ENCODE assay signal across 18 mouse cellular contexts in the genomic region with DNA sequence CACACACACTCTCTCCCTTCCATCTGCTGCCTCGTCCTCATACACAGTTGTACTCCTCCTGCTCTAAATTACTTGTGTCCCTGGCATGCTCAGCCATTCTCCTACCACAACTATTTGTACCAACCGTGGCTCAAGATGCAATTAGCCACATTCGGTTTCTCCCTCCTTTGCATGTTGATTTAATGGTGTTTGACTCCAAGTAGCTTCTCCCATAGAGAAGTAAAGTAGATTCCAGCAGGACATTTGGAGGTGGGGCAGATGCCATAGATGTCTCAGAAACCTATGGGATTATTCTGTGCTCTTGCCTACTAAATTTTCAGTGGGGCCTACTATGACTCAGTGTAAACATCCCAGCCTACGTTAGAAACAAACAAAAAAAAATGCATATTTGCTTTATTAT.
A peak's percentile ranks its signal among the peaks of the same experiment; 100 is the strongest.
DNase-seq lines count a peak whose midpoint lies in the region; ATAC-seq and TF ChIP-seq lines count a peak whose summit lies in the region.
"Had no signal": no experiment of that assay in that cellular context is flagged by ENCODE, and none has a peak within 500 bp of the region (broad histone marks: within the 10 kb centered on the region; RNA-seq: fewer than 3 reads in every experiment).

No protein-coding gene starts in this region.

- no peak overlapping the region for H3K4me3 ChIP-seq in intestine, embryonic 14.5 days (ENCODE audit: low read depth, low read length)
- no peak overlapping the region for H3K4me3 ChIP-seq in intestine, postnatal 0 days (ENCODE audit: low read depth, low read length)
- no peak overlapping the region for H3K4me3 ChIP-seq in midbrain, embryonic 10.5 days
- H3K4me3 ChIP-seq in midbrain, embryonic 13.5 days (replicated peaks), result no peak overlapping the region
- no peak overlapping the region for H3K4me3 ChIP-seq in embryonic fibroblast, embryonic 13.5 days (ENCODE audit: insufficient read depth, low read length)
- H3K4me3 ChIP-seq in stomach, postnatal 0 days (ENCODE audit: low read depth, low read length), result no peak overlapping the region
- no peak overlapping the region for H3K4me3 ChIP-seq in neural tube, embryonic 15.5 days (replicated peaks)
- H3K4me3 ChIP-seq: midbrain, embryonic 12.5 days; neural tube, embryonic 13.5 days had no signal

- WGBS in intestine, embryonic 14.5 days, result 41% methylated on average over 4 of the region's 4 CpGs
- WGBS in intestine, postnatal 0 days, result 36% methylated on average over 4 of the region's 4 CpGs
- WGBS in midbrain, embryonic 10.5 days, result 31% methylated on average over 4 of the region's 4 CpGs
- 28% methylated on average over 4 of the region's 4 CpGs for WGBS in midbrain, embryonic 13.5 days
- 29% methylated on average over 4 of the region's 4 CpGs for WGBS in stomach, postnatal 0 days
- WGBS in neural tube, embryonic 15.5 days, result 22% methylated on average over 4 of the region's 4 CpGs

- no peak overlapping the region for H3K27ac ChIP-seq in intestine, embryonic 14.5 days (ENCODE audit: low read depth)
- H3K27ac ChIP-seq in intestine, postnatal 0 days (ENCODE audit: low read depth, low read length), result no peak overlapping the region
- peak overlapping the region; percentile 34 for H3K27ac ChIP-seq in midbrain, embryonic 10.5 days (replicated peaks)
- no peak overlapping the region for H3K27ac ChIP-seq in midbrain, embryonic 13.5 days
- H3K27ac ChIP-seq in embryonic fibroblast, embryonic 13.5 days (ENCODE audit: insufficient read depth, low read length), result peak overlapping the region; percentile 7; the same call in 1 of the 2 replicates
- H3K27ac ChIP-seq in stomach, postnatal 0 days (replicated peaks), result 0 out of 2 replicates have a peak overlapping the region, but pooled peaks have one; percentile 8
- no peak overlapping the region for H3K27ac ChIP-seq in neural tube, embryonic 15.5 days (replicated peaks)
- H3K27ac ChIP-seq: gastrocnemius, adult 2 months; kidney, postnatal 0 days; midbrain, embryonic 12.5 days; neural tube, embryonic 13.5 days had no signal

- no peak for TF ChIP-seq CTCF in intestine, postnatal 0 days (IDR thresholded peaks at IDR 0.05; ENCODE audit: low read depth)
- TF ChIP-seq CTCF in embryonic fibroblast, embryonic 13.5 days (IDR thresholded peaks at IDR 0.05; ENCODE audit: borderline replicate concordance, insufficient read depth, low read length), result no peak
- TF ChIP-seq CTCF in stomach, postnatal 0 days (IDR thresholded peaks at IDR 0.05; ENCODE audit: low read depth), result no peak

- no peaks in the 10 kb centered on the region for H3K36me3 ChIP-seq in intestine, embryonic 14.5 days (ENCODE audit: control insufficient read depth, insufficient read depth, low read length)
- H3K36me3 ChIP-seq in intestine, postnatal 0 days (ENCODE audit: control insufficient read depth, insufficient read depth), result no peaks in the 10 kb centered on the region
- H3K36me3 ChIP-seq in midbrain, embryonic 10.5 days, result no peaks in the 10 kb centered on the region
- H3K36me3 ChIP-seq in midbrain, embryonic 13.5 days, result no peaks in the 10 kb centered on the region
- H3K36me3 ChIP-seq in stomach, postnatal 0 days (ENCODE audit: control insufficient read depth, insufficient read depth, low read length), result no peaks in the 10 kb centered on the region
- H3K36me3 ChIP-seq in neural tube, embryonic 15.5 days, result no peaks in the 10 kb centered on the region
- H3K36me3 ChIP-seq: midbrain, embryonic 12.5 days; neural tube, embryonic 13.5 days had no signal

- H3K9me3 ChIP-seq in intestine, embryonic 14.5 days (ENCODE audit: control insufficient read depth, low read length), result no peaks in the 10 kb centered on the region
- H3K9me3 ChIP-seq in intestine, postnatal 0 days (ENCODE audit: control insufficient read depth), result no peaks in the 10 kb centered on the region
- H3K9me3 ChIP-seq in midbrain, embryonic 10.5 days (replicated peaks), result no peaks in the 10 kb centered on the region
- no peaks in the 10 kb centered on the region for H3K9me3 ChIP-seq in midbrain, embryonic 13.5 days
- H3K9me3 ChIP-seq in stomach, postnatal 0 days (ENCODE audit: control insufficient read depth, low read length), result no peaks in the 10 kb centered on the region
- H3K9me3 ChIP-seq in neural tube, embryonic 15.5 days (replicated peaks), result no peaks in the 10 kb centered on the region
- H3K9me3 ChIP-seq: midbrain, embryonic 12.5 days; neural tube, embryonic 13.5 days had no signal

- DNase-seq in intestine, embryonic 14.5 days (ENCODE audit: low spot score), result peak; percentile 44
- no peak for DNase-seq in midbrain, embryonic 10.5 days (ENCODE audit: low spot score)
- DNase-seq in stomach, postnatal 0 days (ENCODE audit: low spot score), result no peak
- DNase-seq: adrenal gland, postnatal 14 days; cerebellum, adult 9-11 months; gastrocnemius, adult 2 months; heart, postnatal 4 days; kidney, adult 18-20 months; thymus, adult 18-20 months had no signal

- H3K9ac ChIP-seq in intestine, embryonic 14.5 days (ENCODE audit: low read length), result no peak overlapping the region
- H3K9ac ChIP-seq in intestine, postnatal 0 days (ENCODE audit: low read depth, low read length), result no peak overlapping the region
- no peak overlapping the region for H3K9ac ChIP-seq in midbrain, embryonic 13.5 days (replicated peaks)
- H3K9ac ChIP-seq in stomach, postnatal 0 days (ENCODE audit: low read length), result no peak overlapping the region
- H3K9ac ChIP-seq in neural tube, embryonic 15.5 days (replicated peaks), result no peak overlapping the region
- H3K9ac ChIP-seq: midbrain, embryonic 12.5 days; neural tube, embryonic 13.5 days had no signal

- no peak for TF ChIP-seq POLR2A in embryonic fibroblast, embryonic 13.5 days (IDR thresholded peaks at IDR 0.05; ENCODE audit: low read depth, low read length)

- H3K27me3 ChIP-seq in intestine, embryonic 14.5 days (replicated peaks; ENCODE audit: control insufficient read depth, insufficient read depth, low read length), result no peaks in the 10 kb centered on the region
- H3K27me3 ChIP-seq in intestine, postnatal 0 days (replicated peaks; ENCODE audit: control insufficient read depth, insufficient read depth, low read length), result no peaks in the 10 kb centered on the region
- H3K27me3 ChIP-seq in midbrain, embryonic 10.5 days (ENCODE audit: low read depth, poor library complexity, severe bottlenecking), result peaks cover 53% of the 10 kb centered on the region
- no peaks in the 10 kb centered on the region for H3K27me3 ChIP-seq in midbrain, embryonic 13.5 days
- no peaks in the 10 kb centered on the region for H3K27me3 ChIP-seq in stomach, postnatal 0 days (ENCODE audit: control insufficient read depth, insufficient read depth, low read length)
- no peaks in the 10 kb centered on the region for H3K27me3 ChIP-seq in neural tube, embryonic 15.5 days (replicated peaks)
- H3K27me3 ChIP-seq: midbrain, embryonic 12.5 days; neural tube, embryonic 13.5 days had no signal

- ATAC-seq in intestine, embryonic 14.5 days (replicated peaks; ENCODE audit: low FRiP score, low TSS enrichment, low read depth), result no peak
- no peak for ATAC-seq in intestine, postnatal 0 days
- ATAC-seq in midbrain, embryonic 13.5 days, result no peak
- no peak for ATAC-seq in stomach, postnatal 0 days (ENCODE audit: low FRiP score, low TSS enrichment)
- ATAC-seq in neural tube, embryonic 15.5 days (ENCODE audit: low FRiP score), result no peak
- ATAC-seq: forebrain, embryonic 14.5 days; hindbrain, embryonic 16.5 days had no signal

- no peak overlapping the region for H3K4me2 ChIP-seq in intestine, embryonic 14.5 days (ENCODE audit: low read length)
- no peak overlapping the region for H3K4me2 ChIP-seq in intestine, postnatal 0 days (replicated peaks; ENCODE audit: low read depth)
- no peak overlapping the region for H3K4me2 ChIP-seq in midbrain, embryonic 13.5 days (replicated peaks)
- no peak overlapping the region for H3K4me2 ChIP-seq in stomach, postnatal 0 days (replicated peaks; ENCODE audit: low read depth)
- no peak overlapping the region for H3K4me2 ChIP-seq in neural tube, embryonic 15.5 days
- H3K4me2 ChIP-seq: midbrain, embryonic 12.5 days; neural tube, embryonic 13.5 days had no signal

- no peak for TF ChIP-seq EP300 in stomach, postnatal 0 days (optimal IDR thresholded peaks at IDR 0.05)

- H3K4me1 ChIP-seq in intestine, embryonic 14.5 days (replicated peaks; ENCODE audit: control insufficient read depth, insufficient read depth, low read length), result no peaks in the 10 kb centered on the region
- no peaks in the 10 kb centered on the region for H3K4me1 ChIP-seq in intestine, postnatal 0 days (replicated peaks; ENCODE audit: control insufficient read depth, insufficient read depth, low read length)
- peaks cover 12% of the 10 kb centered on the region for H3K4me1 ChIP-seq in midbrain, embryonic 10.5 days
- peaks cover 8% of the 10 kb centered on the region; the same call in 1 of the 2 replicates for H3K4me1 ChIP-seq in midbrain, embryonic 13.5 days (replicated peaks)
- H3K4me1 ChIP-seq in embryonic fibroblast, embryonic 13.5 days (ENCODE audit: control insufficient read depth, insufficient read depth, low read length), result peaks cover 8% of the 10 kb centered on the region
- H3K4me1 ChIP-seq in stomach, postnatal 0 days (replicated peaks; ENCODE audit: control insufficient read depth, insufficient read depth), result no peaks in the 10 kb centered on the region; the same call in 1 of the 2 replicates
- no peaks in the 10 kb centered on the region; the same call in 1 of the 2 replicates for H3K4me1 ChIP-seq in neural tube, embryonic 15.5 days

Comparison
In these comparisons a context has a peak if more than half of its experiments do, and no peak if none do; other contexts are left out.
1. H3K27ac ChIP-seq: peak in midbrain, embryonic 10.5 days (single experiment), embryonic fibroblast, embryonic 13.5 days (single experiment) and stomach, postnatal 0 days (single experiment); none in intestine, embryonic 14.5 days (single experiment), intestine, postnatal 0 days (single experiment), midbrain, embryonic 13.5 days (single experiment) and neural tube, embryonic 15.5 days (single experiment).